20 mouse cellular contexts compared by ENCODE assay signal in genomic region chr2:10347193-10347592, GRCm38 (mm10). TPM values are rescaled to one million over a fixed set of nuclear protein-coding genes. Genes with fewer than 3 reads are reported as not detected.
DNase-seq lines count a peak whose midpoint lies in the region; ATAC-seq and TF ChIP-seq lines count a peak whose summit lies in the region.
"Had no signal": no experiment of that assay in that cellular context is flagged by ENCODE, and none has a peak within 500 bp of the region (broad histone marks: within the 10 kb centered on the region; RNA-seq: fewer than 3 reads in every experiment).

No protein-coding gene starts in this region.

- no peak for TF ChIP-seq CTCF in CH12.LX (conservative IDR thresholded peaks at IDR 0.05 in 1 of 2, IDR thresholded peaks at IDR 0.05 in 1 of 2; ENCODE audit: low read depth in 2 of 2, low read length in 2 of 2)

- no peaks in the 10 kb centered on the region for H3K79me2 ChIP-seq in CH12.LX (replicated peaks; ENCODE audit: control insufficient read depth, extremely low read depth, insufficient read depth, poor library complexity, severe bottlenecking)

- peak; percentile 19 for DNase-seq in midbrain, embryonic 11.5 days (ENCODE audit: low spot score, missing footprints)
- no peak for DNase-seq in midbrain, embryonic 14.5 days
- peak; percentile 38 for DNase-seq in CH12.LX (ENCODE audit: extremely low read depth)
- DNase-seq in urinary bladder, adult 2 months (ENCODE audit: low spot score) = no peak
- DNase-seq: adrenal gland, adult 2 months; adrenal gland, adult 8-10 months; adrenal gland, postnatal 10 days; adrenal gland, postnatal 14 days; adrenal gland, postnatal 25 days; adrenal gland, postnatal 36 days; B cell, adult 2 months; cerebellum, adult 11 months; cerebellum, adult 11-12 months; cerebellum, adult 18-20 months; cerebellum, adult 2 months had no signal

- in situ Hi-C loops in CH12.LX (cut with MboI; ENCODE audit: low pct_ligation_motif_present, low pct_unique_long_range_greater_than_20kb, low sequenced_read_pairs) = no loop called here

- no peak overlapping the region for H3K4me3 ChIP-seq in midbrain, embryonic 11.5 days (ENCODE audit: low read depth, low read length)
- no peak overlapping the region for H3K4me3 ChIP-seq in midbrain, embryonic 14.5 days (replicated peaks; ENCODE audit: low read depth, low read length)
- no peak overlapping the region for H3K4me3 ChIP-seq in CH12.LX (replicated peaks in 1 of 3; ENCODE audit: low read depth in 2 of 3, low read length in 2 of 3, poor library complexity in 1 of 3)

- H3K9me3 ChIP-seq in midbrain, embryonic 11.5 days (ENCODE audit: control insufficient read depth, low read length) = no peaks in the 10 kb centered on the region
- H3K9me3 ChIP-seq in midbrain, embryonic 14.5 days (ENCODE audit: control insufficient read depth, low read length) = no peaks in the 10 kb centered on the region
- no peaks in the 10 kb centered on the region for H3K9me3 ChIP-seq in CH12.LX (replicated peaks; ENCODE audit: low read length)
- H3K9me3 ChIP-seq: G1E had no signal

- no peak for TF ChIP-seq POLR2A in CH12.LX (IDR thresholded peaks at IDR 0.05; ENCODE audit: low read depth, low read length)

- no peak overlapping the region for H3K4me2 ChIP-seq in midbrain, embryonic 11.5 days
- no peak overlapping the region for H3K4me2 ChIP-seq in midbrain, embryonic 14.5 days (ENCODE audit: low read length)
- H3K4me2 ChIP-seq in CH12.LX (ENCODE audit: insufficient read depth, low read depth, poor library complexity, severe bottlenecking) = peak overlapping the region; percentile 72

- no peak overlapping the region for H3K9ac ChIP-seq in midbrain, embryonic 11.5 days (ENCODE audit: low read length)
- H3K9ac ChIP-seq in midbrain, embryonic 14.5 days (replicated peaks; ENCODE audit: low read length) = no peak overlapping the region
- 0 out of 2 replicates have a peak overlapping the region, but pooled peaks have one; percentile 13 for H3K9ac ChIP-seq in CH12.LX (ENCODE audit: insufficient read depth, low read depth)

- dilution Hi-C loops in CH12.LX (cut with MboI; ENCODE audit: extremely low pct_ligation_motif_present, extremely low pct_unique_long_range_greater_than_20kb, low sequenced_read_pairs) = no loop called here

- H3K27me3 ChIP-seq in midbrain, embryonic 11.5 days (ENCODE audit: control insufficient read depth, insufficient read depth, low read length) = no peaks in the 10 kb centered on the region
- H3K27me3 ChIP-seq in midbrain, embryonic 14.5 days (ENCODE audit: control insufficient read depth, insufficient read depth, low read length) = no peaks in the 10 kb centered on the region
- H3K27me3 ChIP-seq in CH12.LX (replicated peaks) = no peaks in the 10 kb centered on the region
- H3K27me3 ChIP-seq: Patski had no signal

- ATAC-seq in midbrain, embryonic 11.5 days (ENCODE audit: low FRiP score) = no peak
- ATAC-seq in midbrain, embryonic 14.5 days (ENCODE audit: low FRiP score, low TSS enrichment) = no peak
- ATAC-seq: activated CD4-positive, CD25-positive, alpha-beta regulatory T cell, adult 4 months; CD4-positive, CD25-positive, alpha-beta regulatory T cell, adult 4 months; Patski had no signal

- WGBS in midbrain, embryonic 11.5 days = 90% methylated on average over 4 of the region's 4 CpGs
- 96% methylated on average over 4 of the region's 4 CpGs for WGBS in midbrain, embryonic 14.5 days

- no peak overlapping the region for H3K27ac ChIP-seq in midbrain, embryonic 11.5 days (ENCODE audit: low read depth, low read length)
- H3K27ac ChIP-seq in midbrain, embryonic 14.5 days (replicated peaks; ENCODE audit: low read depth, low read length) = no peak overlapping the region
- H3K27ac ChIP-seq in CH12.LX (ENCODE audit: insufficient read depth, low read depth) = peak overlapping the region; percentile 78

- no peaks in the 10 kb centered on the region for H3K36me3 ChIP-seq in midbrain, embryonic 11.5 days (ENCODE audit: control insufficient read depth, insufficient read depth, low read length)
- no peaks in the 10 kb centered on the region for H3K36me3 ChIP-seq in midbrain, embryonic 14.5 days (ENCODE audit: control insufficient read depth, insufficient read depth, low read length)
- no peaks in the 10 kb centered on the region for H3K36me3 ChIP-seq in CH12.LX (replicated peaks in 1 of 2; ENCODE audit: control insufficient read depth in 1 of 2, insufficient read depth in 1 of 2, low read length in 1 of 2)
- H3K36me3 ChIP-seq: G1E had no signal

- no peak for TF ChIP-seq RAD21 in CH12.LX (IDR thresholded peaks at IDR 0.05; ENCODE audit: low read depth, low read length)

- H3K4me1 ChIP-seq in midbrain, embryonic 11.5 days (ENCODE audit: control insufficient read depth, insufficient read depth, low read length) = no peaks in the 10 kb centered on the region
- no peaks in the 10 kb centered on the region for H3K4me1 ChIP-seq in midbrain, embryonic 14.5 days (ENCODE audit: control insufficient read depth, insufficient read depth, low read length)
- H3K4me1 ChIP-seq in CH12.LX (ENCODE audit: control insufficient read depth in 1 of 2, insufficient read depth in 2 of 2) = peaks cover 22 to 61% of the 10 kb centered on the region in 2 experiments

- TF ChIP-seq EP300 in CH12.LX (IDR thresholded peaks at IDR 0.05; ENCODE audit: low read length) = peak; percentile 58

TF ChIP-seq in CH12.LX, 34 proteins besides CTCF, POLR2A, EP300 and RAD21:
- TF ChIP-seq MAX (IDR thresholded peaks at IDR 0.05; ENCODE audit: low read length) (no peak), JUN (IDR thresholded peaks at IDR 0.05; ENCODE audit: insufficient read depth, low read depth, low read length) (peak; percentile 23; the same call in 1 of the 2 replicates), MYC (IDR thresholded peaks at IDR 0.05; ENCODE audit: low read depth, low read length) (no peak), MAFK (IDR thresholded peaks at IDR 0.05; ENCODE audit: insufficient replicate concordance, low read length) (no peak), ETS1 (conservative IDR thresholded peaks at IDR 0.05; ENCODE audit: low read depth, low read length) (0 out of 2 replicates have a peak, but pooled peaks have one; percentile 22), IRF4 (IDR thresholded peaks at IDR 0.05; ENCODE audit: low read depth, low read length) (peak; percentile 55; the same call in 1 of the 2 replicates), SIN3A (IDR thresholded peaks at IDR 0.05; ENCODE audit: low read length) (no peak), ZNF384 (IDR thresholded peaks at IDR 0.05; ENCODE audit: low read depth, low read length) (0 out of 2 replicates have a peak, but pooled peaks have one; percentile 1), ZC3H11A (IDR thresholded peaks at IDR 0.05; ENCODE audit: low read depth, low read length) (no peak), JUND (conservative IDR thresholded peaks at IDR 0.05; ENCODE audit: low read depth, low read length) (peak; percentile 55; the same call in 1 of the 2 replicates), TCF12 (IDR thresholded peaks at IDR 0.05; ENCODE audit: low read depth, low read length) (peak; percentile 30; the same call in 1 of the 2 replicates)
TF ChIP-seq in CH12.LX: peak in this region for 6.

RNA-seq across cellular contexts. Expression of gene Sfmbt2, which starts 23.1 kb away (rescaled TPM):
- polyA plus RNA-seq in midbrain, embryonic 11.5 days (2014; fragmentation: Nextera tagmentation; extraction: Ambion mirVana) = 1.8 and 1.9 TPM in 2 replicates
- 4.2 TPM in 2 replicates for polyA plus RNA-seq in midbrain, embryonic 14.5 days (2014; fragmentation: Nextera tagmentation; extraction: Ambion mirVana)
- total RNA-seq in CH12.LX (2012; rRNA removed) (not detected in 2 replicates), CH12.LX (2014; rRNA removed) (not detected in 2 replicates)
- polyA plus RNA-seq in CH12.LX (2012; ENCODE audit: insufficient read length, low read depth) = not detected in 2 replicates
- polyA plus RNA-seq in urinary bladder, adult 2 months (2012; rRNA removed) = 0.52 and 0.72 TPM in 2 replicates
- total RNA-seq: MEL had no signal

Comparison
In these comparisons a context has a peak if more than half of its experiments do, and no peak if none do; other contexts are left out.
1. DNase-seq: peak in midbrain, embryonic 11.5 days (single experiment) and CH12.LX (single experiment); none in midbrain, embryonic 14.5 days (single experiment) and urinary bladder, adult 2 months (single experiment).